Mouse (Mus musculus): ENCODE results near the gene Med6. TPM values are rescaled to one million over a fixed set of nuclear protein-coding genes. Genes with fewer than 3 reads are reported as not detected.

The Med6 gene
- polyA plus RNA-seq, 1 experiment from 2014 or later, result 51.6 TPM

DNA sequence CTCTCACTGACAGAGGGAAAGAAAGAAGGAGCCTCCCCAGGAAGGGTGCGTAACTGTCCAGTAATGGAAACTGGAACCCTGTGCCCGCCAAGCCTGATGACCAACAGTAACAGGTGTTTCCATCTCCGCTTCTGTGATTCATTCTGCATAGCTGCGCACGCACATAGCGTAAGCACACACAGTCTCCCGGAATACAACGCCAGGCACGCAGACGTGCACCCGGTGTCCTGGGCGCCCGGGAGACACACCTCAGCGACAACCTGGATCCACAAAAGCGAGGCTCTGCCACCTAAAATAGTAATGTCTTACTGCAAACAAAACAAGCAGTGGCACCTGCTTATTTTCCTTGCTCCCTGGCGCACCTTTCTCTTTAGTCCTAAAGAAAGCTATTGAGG is 35.7 kb upstream of the Med6 start:
- no peaks in the 10 kb centered on the region for H3K9me3 ChIP-seq (ENCODE audit: control insufficient read depth, low read length)
- peak overlapping the region; percentile 41 to 63 for H3K4me3 ChIP-seq (ENCODE audit: control insufficient read depth in 1 of 2, insufficient read depth in 1 of 2, low read depth in 1 of 2, low read length in 2 of 2)
- H3K27me3 ChIP-seq (ENCODE audit: control insufficient read depth, insufficient read depth, low read length), result peaks cover 67% of the 10 kb centered on the region
- no peak overlapping the region for H3K27ac ChIP-seq (replicated peaks in 1 of 2; ENCODE audit: control insufficient read depth in 1 of 2, insufficient read depth in 1 of 2, low read depth in 2 of 2, low read length in 2 of 2)
- H3K36me3 ChIP-seq (ENCODE audit: control insufficient read depth, insufficient read depth, low read length), result no peaks in the 10 kb centered on the region
- peaks cover 3 to 4% of the 10 kb centered on the region in 2 experiments; a peak in 2 of 4 replicates for H3K4me1 ChIP-seq (ENCODE audit: control insufficient read depth in 2 of 2, insufficient read depth in 2 of 2, low read length in 2 of 2)
- ATAC-seq (ENCODE audit: insufficient number of reproducible peaks, insufficient read depth, low FRiP score, low read depth), result no peak
- H3K9ac ChIP-seq (ENCODE audit: low read length), result peak overlapping the region; percentile 74
- WGBS, result under 1% methylated on average over 16 of the region's 16 CpGs
- H3K4me2 ChIP-seq (ENCODE audit: low read length), result peak overlapping the region; percentile 97

DNA sequence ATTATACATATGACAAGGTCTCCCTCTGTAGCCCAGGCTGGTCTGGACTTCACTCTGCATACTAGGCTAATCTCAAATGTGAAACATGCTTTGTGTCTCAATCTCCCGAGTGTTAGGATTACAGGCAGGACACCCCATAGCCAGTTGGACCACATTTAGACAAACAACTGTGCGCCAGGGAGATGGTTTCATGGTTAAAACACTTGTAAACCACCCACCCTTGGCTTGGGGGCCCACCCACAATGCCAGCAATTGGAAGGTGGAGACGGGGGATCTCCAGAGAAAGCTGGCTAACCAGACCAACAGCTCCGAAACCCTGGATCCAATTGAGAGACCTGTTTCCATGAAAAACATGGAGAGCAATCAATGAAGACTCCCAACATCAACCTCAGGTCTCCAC is 33.3 kb upstream of the Med6 start:
- H3K27me3 ChIP-seq (ENCODE audit: control insufficient read depth, insufficient read depth, low read length), result peaks cover 59% of the 10 kb centered on the region
- 74% methylated on average over 4 of the region's 4 CpGs for WGBS

DNA sequence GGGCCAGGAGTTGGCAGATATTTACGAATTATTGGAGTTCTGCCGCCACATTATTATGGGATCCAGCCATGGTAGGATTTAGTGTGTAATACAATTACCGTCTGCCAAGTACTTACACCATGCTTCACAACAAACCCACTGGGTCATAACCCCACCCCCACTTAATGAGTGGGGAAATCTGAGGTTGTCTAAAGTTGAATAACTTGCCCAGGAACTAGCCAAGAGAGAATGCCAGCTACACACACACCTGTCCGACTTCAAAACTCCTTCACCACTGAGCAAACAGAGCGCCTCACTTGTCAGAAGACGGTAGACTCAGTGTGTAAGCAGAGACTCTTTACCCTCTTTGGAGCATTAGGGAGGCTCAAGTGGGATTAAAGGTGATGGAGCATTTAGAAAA is 32.6 kb upstream of the Med6 start:
- Histone ChIP-seq H3K4me2 (ENCODE audit: low read length) (no peak overlapping the region), H3K9me3 (ENCODE audit: control insufficient read depth, low read length) (no peaks in the 10 kb centered on the region), H3K4me3 (ENCODE audit: control insufficient read depth in 1 of 2, insufficient read depth in 1 of 2, low read depth in 1 of 2, low read length in 2 of 2) (no peak overlapping the region), H3K36me3 (ENCODE audit: control insufficient read depth, insufficient read depth, low read length) (no peaks in the 10 kb centered on the region), H3K4me1 (ENCODE audit: control insufficient read depth in 2 of 2, insufficient read depth in 2 of 2, low read length in 2 of 2) (peaks cover 3 to 4% of the 10 kb centered on the region in 2 experiments; a peak in 2 of 4 replicates), H3K9ac (ENCODE audit: low read length) (no peak overlapping the region), H3K27ac (replicated peaks in 1 of 2; ENCODE audit: control insufficient read depth in 1 of 2, insufficient read depth in 1 of 2, low read depth in 2 of 2, low read length in 2 of 2) (no peak overlapping the region), H3K27me3 (ENCODE audit: control insufficient read depth, insufficient read depth, low read length) (peaks cover 53% of the 10 kb centered on the region)
- 81% methylated on average over 6 of the region's 6 CpGs for WGBS
- ATAC-seq (ENCODE audit: insufficient number of reproducible peaks, insufficient read depth, low FRiP score, low read depth), result no peak

More for the DNA sequence above, 33.3 kb upstream of the Med6 start:
- Histone ChIP-seq H3K36me3 (ENCODE audit: control insufficient read depth, insufficient read depth, low read length) (no peaks in the 10 kb centered on the region), H3K4me1 (ENCODE audit: control insufficient read depth in 2 of 2, insufficient read depth in 2 of 2, low read length in 2 of 2) (peaks cover 3 to 4% of the 10 kb centered on the region in 2 experiments; a peak in 2 of 4 replicates), H3K4me3 (ENCODE audit: control insufficient read depth in 1 of 2, insufficient read depth in 1 of 2, low read depth in 1 of 2, low read length in 2 of 2) (no peak overlapping the region), H3K9ac (ENCODE audit: low read length) (no peak overlapping the region), H3K9me3 (ENCODE audit: control insufficient read depth, low read length) (no peaks in the 10 kb centered on the region), H3K27ac (replicated peaks in 1 of 2; ENCODE audit: control insufficient read depth in 1 of 2, insufficient read depth in 1 of 2, low read depth in 2 of 2, low read length in 2 of 2) (no peak overlapping the region), H3K4me2 (ENCODE audit: low read length) (no peak overlapping the region)
- ATAC-seq (ENCODE audit: insufficient number of reproducible peaks, insufficient read depth, low FRiP score, low read depth), result no peak

DNA sequence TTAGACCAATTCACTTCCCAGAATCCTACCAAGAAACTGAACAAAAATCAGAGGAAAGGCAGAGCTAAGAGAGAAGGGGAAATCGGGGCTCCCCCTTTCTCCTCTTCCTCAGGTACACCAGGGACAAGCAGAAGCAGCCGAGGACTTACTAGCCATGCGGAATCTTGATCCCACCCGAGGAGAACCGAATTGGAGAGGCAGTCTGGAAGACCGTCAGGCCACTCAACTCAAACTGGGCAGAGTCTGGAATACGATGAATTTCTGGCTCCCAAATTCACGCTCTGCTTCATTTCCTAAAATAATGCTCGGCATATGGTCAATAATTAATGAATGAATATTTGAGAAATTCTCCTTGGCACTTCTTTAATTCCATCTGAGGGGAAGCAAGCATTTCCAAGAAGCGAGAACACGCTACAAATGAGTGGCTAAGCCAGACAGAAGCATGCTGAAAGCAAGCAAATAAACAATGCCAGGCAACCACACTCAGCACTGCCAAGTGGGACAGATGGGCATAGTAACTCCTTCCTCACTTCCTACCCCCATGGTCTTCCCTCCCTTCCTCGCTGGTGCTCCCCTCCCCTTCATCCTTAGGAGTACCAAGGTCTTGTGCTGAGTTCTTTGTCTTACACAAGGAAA is 31.5 kb upstream of the Med6 start:
- Histone ChIP-seq H3K27me3 (ENCODE audit: control insufficient read depth, insufficient read depth, low read length) (peaks cover 43% of the 10 kb centered on the region), H3K4me3 (ENCODE audit: control insufficient read depth in 1 of 2, insufficient read depth in 1 of 2, low read depth in 1 of 2, low read length in 2 of 2) (no peak overlapping the region), H3K9ac (ENCODE audit: low read length) (no peak overlapping the region), H3K36me3 (ENCODE audit: control insufficient read depth, insufficient read depth, low read length) (no peaks in the 10 kb centered on the region), H3K27ac (replicated peaks in 1 of 2; ENCODE audit: control insufficient read depth in 1 of 2, insufficient read depth in 1 of 2, low read depth in 2 of 2, low read length in 2 of 2) (no peak overlapping the region), H3K4me2 (ENCODE audit: low read length) (no peak overlapping the region), H3K9me3 (ENCODE audit: control insufficient read depth, low read length) (no peaks in the 10 kb centered on the region), H3K4me1 (ENCODE audit: control insufficient read depth in 2 of 2, insufficient read depth in 2 of 2, low read length in 2 of 2) (no peaks in the 10 kb centered on the region; a peak in 1 of 4 replicates)
- no peak for ATAC-seq (ENCODE audit: insufficient number of reproducible peaks, insufficient read depth, low FRiP score, low read depth)
- 65% methylated on average over 12 of the region's 12 CpGs for WGBS

DNA sequence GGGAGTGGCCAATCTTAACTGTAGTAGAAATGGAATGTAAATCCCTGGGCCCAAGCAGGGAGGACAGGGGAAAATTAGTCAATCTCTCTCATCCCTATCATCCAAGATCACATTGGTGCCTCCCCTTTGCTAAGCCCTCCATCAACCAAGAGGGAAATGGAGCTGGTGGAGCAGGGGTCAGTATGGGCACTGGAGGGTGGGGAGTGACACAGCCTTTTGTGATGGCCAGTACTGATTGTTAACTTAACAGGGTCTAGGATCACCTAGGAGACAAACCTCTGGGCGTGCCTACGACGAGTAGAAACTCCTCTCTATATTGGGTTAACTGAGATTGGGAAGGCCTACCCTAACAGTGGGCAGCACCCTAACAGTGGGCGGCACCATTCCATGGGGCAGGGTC is 28.6 kb upstream of the Med6 start:
- Histone ChIP-seq H3K4me3 (ENCODE audit: control insufficient read depth in 1 of 2, insufficient read depth in 1 of 2, low read depth in 1 of 2, low read length in 2 of 2) (no peak overlapping the region), H3K9me3 (ENCODE audit: control insufficient read depth, low read length) (no peaks in the 10 kb centered on the region), H3K27ac (replicated peaks in 1 of 2; ENCODE audit: control insufficient read depth in 1 of 2, insufficient read depth in 1 of 2, low read depth in 2 of 2, low read length in 2 of 2) (no peak overlapping the region), H3K36me3 (ENCODE audit: control insufficient read depth, insufficient read depth, low read length) (no peaks in the 10 kb centered on the region), H3K4me2 (ENCODE audit: low read length) (no peak overlapping the region), H3K9ac (ENCODE audit: low read length) (no peak overlapping the region), H3K4me1 (ENCODE audit: control insufficient read depth in 2 of 2, insufficient read depth in 2 of 2, low read length in 2 of 2) (no peaks in the 10 kb centered on the region), H3K27me3 (ENCODE audit: control insufficient read depth, insufficient read depth, low read length) (peaks cover 15% of the 10 kb centered on the region)
- WGBS, result 64% methylated on average over 4 of the region's 4 CpGs
- ATAC-seq (ENCODE audit: insufficient number of reproducible peaks, insufficient read depth, low FRiP score, low read depth), result no peak

DNA sequence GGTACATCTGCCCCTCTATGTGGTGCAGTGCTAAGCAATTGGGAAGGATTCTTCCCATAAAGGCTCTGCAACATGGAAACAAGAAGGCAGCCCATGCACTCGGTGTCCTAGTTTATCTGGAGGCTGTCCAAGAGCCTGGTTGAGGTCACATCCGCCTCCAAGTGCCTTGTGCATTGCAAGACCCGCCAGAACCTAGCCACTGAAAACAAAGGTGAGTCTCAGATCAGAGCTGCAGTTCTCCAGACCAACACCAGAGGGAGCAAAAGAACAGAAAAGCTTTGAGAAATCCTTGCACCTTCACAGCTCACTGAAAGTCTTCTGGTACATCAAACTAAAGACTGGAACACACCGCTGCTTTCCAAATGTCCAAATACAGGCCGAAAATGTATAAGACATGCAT is 24.5 kb upstream of the Med6 start:
- WGBS, result 18% methylated on average over 5 of the region's 5 CpGs
- no peak for ATAC-seq (ENCODE audit: insufficient number of reproducible peaks, insufficient read depth, low FRiP score, low read depth)
- H3K9me3 ChIP-seq (ENCODE audit: control insufficient read depth, low read length), result no peaks in the 10 kb centered on the region
- H3K36me3 ChIP-seq (ENCODE audit: control insufficient read depth, insufficient read depth, low read length), result no peaks in the 10 kb centered on the region
- no peaks in the 10 kb centered on the region for H3K27me3 ChIP-seq (ENCODE audit: control insufficient read depth, insufficient read depth, low read length)
- no peak overlapping the region for H3K4me2 ChIP-seq (ENCODE audit: low read length)
- no peaks in the 10 kb centered on the region for H3K4me1 ChIP-seq (ENCODE audit: control insufficient read depth in 2 of 2, insufficient read depth in 2 of 2, low read length in 2 of 2)
- no peak overlapping the region for H3K4me3 ChIP-seq (ENCODE audit: control insufficient read depth in 1 of 2, insufficient read depth in 1 of 2, low read depth in 1 of 2, low read length in 2 of 2)
- no peak overlapping the region for H3K9ac ChIP-seq (ENCODE audit: low read length)
- H3K27ac ChIP-seq (replicated peaks in 1 of 2; ENCODE audit: control insufficient read depth in 1 of 2, insufficient read depth in 1 of 2, low read depth in 2 of 2, low read length in 2 of 2), result no peak overlapping the region

DNA sequence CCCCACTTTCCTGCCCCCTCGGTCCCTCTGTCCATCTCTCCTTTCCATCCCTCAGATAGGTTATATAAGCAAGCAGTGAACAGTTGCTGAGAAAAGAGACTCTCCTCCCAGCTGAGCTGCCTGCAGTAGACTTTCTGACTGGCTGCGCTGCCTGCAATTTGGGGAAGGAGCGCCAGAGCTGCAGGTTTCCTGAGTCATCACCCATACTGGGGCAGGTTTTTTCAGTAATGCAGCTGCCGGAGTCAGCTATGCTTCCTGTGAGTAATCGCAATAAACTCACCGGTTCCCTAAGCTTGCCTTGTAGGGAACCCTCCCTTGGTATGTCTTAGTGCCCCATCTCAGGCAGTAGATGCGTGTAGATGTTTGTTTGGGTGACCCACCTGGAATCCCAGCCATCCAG is 22.2 kb upstream of the Med6 start:
- no peaks in the 10 kb centered on the region for H3K9me3 ChIP-seq (ENCODE audit: control insufficient read depth, low read length)
- H3K27me3 ChIP-seq (ENCODE audit: control insufficient read depth, insufficient read depth, low read length), result no peaks in the 10 kb centered on the region
- H3K36me3 ChIP-seq (ENCODE audit: control insufficient read depth, insufficient read depth, low read length), result no peaks in the 10 kb centered on the region
- ATAC-seq (ENCODE audit: insufficient number of reproducible peaks, insufficient read depth, low FRiP score, low read depth), result no peak
- no peak overlapping the region for H3K27ac ChIP-seq (replicated peaks in 1 of 2; ENCODE audit: control insufficient read depth in 1 of 2, insufficient read depth in 1 of 2, low read depth in 2 of 2, low read length in 2 of 2)
- H3K9ac ChIP-seq (ENCODE audit: low read length), result no peak overlapping the region
- WGBS, result 71% methylated on average over 7 of the region's 7 CpGs
- no peaks in the 10 kb centered on the region for H3K4me1 ChIP-seq (ENCODE audit: control insufficient read depth in 2 of 2, insufficient read depth in 2 of 2, low read length in 2 of 2)
- H3K4me3 ChIP-seq (ENCODE audit: control insufficient read depth in 1 of 2, insufficient read depth in 1 of 2, low read depth in 1 of 2, low read length in 2 of 2), result no peak overlapping the region
- no peak overlapping the region for H3K4me2 ChIP-seq (ENCODE audit: low read length)

DNA sequence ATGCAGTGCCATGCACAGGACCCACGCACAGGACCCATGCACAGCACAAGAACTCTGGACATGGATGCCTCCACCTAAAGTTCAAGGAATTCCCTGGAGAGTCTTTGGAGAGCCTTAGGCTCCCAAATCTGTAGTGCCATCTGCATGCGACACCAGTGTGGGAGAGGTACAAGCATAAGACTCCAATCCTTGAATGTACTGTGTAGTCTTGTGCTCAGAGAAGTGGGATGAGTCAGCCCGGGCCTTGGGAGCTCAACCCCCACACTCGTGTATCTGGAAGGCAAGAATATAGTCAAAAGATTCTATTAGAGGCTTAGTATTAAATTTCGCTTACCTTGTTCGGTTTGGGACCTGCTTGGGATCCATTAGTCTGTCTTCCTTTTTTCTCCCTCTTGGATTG is 21.0 kb upstream of the Med6 start:
- Histone ChIP-seq H3K27me3 (ENCODE audit: control insufficient read depth, insufficient read depth, low read length) (no peaks in the 10 kb centered on the region), H3K4me2 (ENCODE audit: low read length) (no peak overlapping the region), H3K27ac (replicated peaks in 1 of 2; ENCODE audit: control insufficient read depth in 1 of 2, insufficient read depth in 1 of 2, low read depth in 2 of 2, low read length in 2 of 2) (no peak overlapping the region), H3K4me3 (ENCODE audit: control insufficient read depth in 1 of 2, insufficient read depth in 1 of 2, low read depth in 1 of 2, low read length in 2 of 2) (no peak overlapping the region), H3K36me3 (ENCODE audit: control insufficient read depth, insufficient read depth, low read length) (no peaks in the 10 kb centered on the region), H3K4me1 (ENCODE audit: control insufficient read depth in 2 of 2, insufficient read depth in 2 of 2, low read length in 2 of 2) (no peaks in the 10 kb centered on the region), H3K9me3 (ENCODE audit: control insufficient read depth, low read length) (no peaks in the 10 kb centered on the region), H3K9ac (ENCODE audit: low read length) (no peak overlapping the region)
- WGBS, result 70% methylated on average over 6 of the region's 6 CpGs
- ATAC-seq (ENCODE audit: insufficient number of reproducible peaks, insufficient read depth, low FRiP score, low read depth), result no peak

Data from heart, embryonic 14.5 days (tissue).